19 mouse cellular contexts compared by ENCODE assay signal in genomic region chr4:57686736-57687135, GRCm38 (mm10).
"Had no signal": no experiment of that assay in that cellular context is flagged by ENCODE, and none has a peak within 500 bp of the region (broad histone marks: within the 10 kb centered on the region; RNA-seq: fewer than 3 reads in every experiment).

No protein-coding gene starts in this region.

- DNase-seq: kidney, adult 2 months; kidney, postnatal 25 days; liver; lung, adult 18-20 months; lung, postnatal 10 days; lung, postnatal 36 days; midbrain, embryonic 14.5 days; right cerebral cortex, postnatal 14 days; right cerebral cortex, postnatal 4 days; thymus, adult 2 months; thymus, postnatal 14 days; thymus, postnatal 4 days had no signal

- H3K4me3 ChIP-seq: limb, embryonic 13.5 days; liver, embryonic 12.5 days; liver, embryonic 15.5 days; lung, embryonic 15.5 days had no signal

- H3K4me2 ChIP-seq: limb, embryonic 13.5 days; liver, embryonic 12.5 days; liver, embryonic 15.5 days; lung, embryonic 15.5 days; midbrain, embryonic 11.5 days had no signal

- ATAC-seq: liver, embryonic 12.5 days had no signal

- H3K27ac ChIP-seq: kidney, postnatal 0 days; limb, embryonic 13.5 days; liver, embryonic 12.5 days; liver, embryonic 15.5 days; lung, embryonic 15.5 days; stomach, postnatal 0 days had no signal

- H3K36me3 ChIP-seq: liver, embryonic 12.5 days; liver, embryonic 15.5 days had no signal

- H3K9me3 ChIP-seq: limb, embryonic 13.5 days; liver, embryonic 12.5 days; liver, embryonic 15.5 days; lung, embryonic 15.5 days had no signal

- H3K9ac ChIP-seq: limb, embryonic 13.5 days; liver, embryonic 12.5 days; liver, embryonic 15.5 days; lung, embryonic 15.5 days had no signal

- H3K27me3 ChIP-seq: limb, embryonic 13.5 days; liver, embryonic 12.5 days; liver, embryonic 15.5 days; lung, embryonic 15.5 days had no signal

- H3K4me1 ChIP-seq: liver, embryonic 12.5 days; liver, embryonic 15.5 days had no signal
